Mouse (Mus musculus) ovary, adult 18-20 months (tissue): ENCODE measurements around the gene Tbc1d30.

Experiments
- DNase-seq: peaks from one replicate; pipeline ENCODE4 v3.0.0; 2022; ENCODE audit warnings: low spot score, mixed read lengths

Gene Tbc1d30

DNA sequence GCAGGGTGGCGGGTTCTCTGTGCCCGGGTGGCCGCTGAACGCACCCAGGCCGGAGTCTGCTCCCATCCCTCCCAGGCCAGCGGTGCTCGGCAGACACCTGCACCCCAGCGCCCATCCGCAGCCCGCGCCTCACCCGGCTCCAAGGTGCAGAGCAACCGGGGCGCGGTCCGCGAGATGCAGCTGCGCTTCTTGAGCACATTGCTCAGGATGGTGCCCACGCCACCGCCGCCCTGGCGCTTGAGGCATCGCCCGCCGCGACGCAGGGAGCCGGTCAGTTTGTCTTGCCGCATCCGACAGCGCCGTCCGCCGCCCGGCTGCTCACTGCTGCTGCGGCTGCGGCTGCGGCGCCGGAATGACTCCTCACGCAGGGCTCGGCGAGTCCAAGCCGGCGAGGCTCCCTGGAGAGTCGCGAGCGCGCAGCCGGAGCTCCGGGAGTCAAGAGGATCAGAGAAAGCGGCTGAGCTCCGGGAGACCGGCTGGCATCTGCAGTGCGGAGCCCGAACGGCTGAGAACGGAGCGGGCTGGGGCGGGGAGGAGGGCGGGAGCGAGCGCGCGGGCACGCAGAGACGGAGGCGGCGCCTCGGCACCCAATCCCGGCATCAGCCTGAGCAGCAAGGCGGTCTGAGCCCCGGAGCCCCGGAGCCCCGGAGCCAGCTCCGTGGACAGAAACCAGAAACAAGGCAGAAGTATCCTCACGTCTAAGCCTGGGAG is 40.4 kb downstream of the Tbc1d30 start:
- peak; percentile 31 for DNase-seq

DNA sequence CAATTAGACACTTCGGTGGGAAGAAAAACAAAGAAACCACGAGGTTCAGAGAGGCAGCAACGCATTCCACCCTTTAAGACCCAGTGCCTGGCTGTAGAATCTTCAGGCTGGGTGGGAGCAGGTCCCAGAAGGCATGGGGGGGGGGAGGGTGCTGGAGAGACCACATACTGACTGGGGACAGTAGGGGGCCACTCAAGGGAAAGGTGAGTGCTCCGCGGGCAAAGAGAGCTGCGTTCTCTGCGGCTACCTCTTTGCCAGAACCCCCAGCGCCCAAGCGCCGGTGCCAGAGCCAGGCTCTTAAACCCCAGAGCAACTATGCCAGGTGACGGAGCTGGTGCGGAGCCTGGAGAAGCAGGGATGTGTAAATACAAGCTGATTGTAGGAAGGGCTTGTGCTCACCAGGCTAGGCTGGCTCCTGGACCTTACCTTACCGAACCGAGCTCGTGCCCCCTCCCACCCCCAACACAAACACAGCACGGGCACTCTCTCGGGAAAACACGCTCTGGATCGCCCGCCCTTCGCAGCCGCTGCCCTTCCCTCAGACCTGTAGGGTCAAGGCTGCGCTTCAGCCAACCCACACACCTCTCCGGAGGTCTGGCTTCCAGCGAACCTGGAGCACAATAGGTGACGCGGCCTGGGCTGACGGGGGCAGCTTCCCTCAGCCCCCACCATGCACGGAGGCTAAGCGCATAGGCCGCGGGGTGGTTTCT is 41.1 kb downstream of the Tbc1d30 start:
- no peak for DNase-seq

DNA sequence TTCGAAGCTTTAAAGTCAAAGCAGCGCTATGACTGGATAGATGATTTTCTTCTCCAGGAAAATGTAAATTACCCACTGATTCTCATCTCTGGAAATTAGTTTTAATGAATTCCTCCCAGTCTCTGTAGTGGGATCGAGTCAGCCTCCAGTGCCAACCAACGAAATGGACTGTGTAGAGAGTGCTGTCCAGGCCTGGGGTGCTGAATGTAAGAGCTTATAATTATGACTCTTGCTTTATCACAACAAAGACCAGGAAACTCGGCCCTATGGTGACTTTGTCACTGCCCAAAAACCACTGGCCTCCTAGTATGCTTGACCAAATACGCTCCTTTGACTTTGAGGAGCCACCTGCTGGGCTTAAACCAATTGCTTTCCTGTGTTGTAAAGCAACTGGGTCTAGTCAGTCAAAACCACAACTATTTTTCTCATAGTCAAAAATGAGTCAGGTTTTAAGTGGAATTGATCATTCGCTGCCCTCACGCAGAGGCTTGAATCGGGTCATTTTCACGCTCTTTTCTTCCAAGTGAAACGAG is 41.9 kb downstream of the Tbc1d30 start:
- no peak for DNase-seq

DNA sequence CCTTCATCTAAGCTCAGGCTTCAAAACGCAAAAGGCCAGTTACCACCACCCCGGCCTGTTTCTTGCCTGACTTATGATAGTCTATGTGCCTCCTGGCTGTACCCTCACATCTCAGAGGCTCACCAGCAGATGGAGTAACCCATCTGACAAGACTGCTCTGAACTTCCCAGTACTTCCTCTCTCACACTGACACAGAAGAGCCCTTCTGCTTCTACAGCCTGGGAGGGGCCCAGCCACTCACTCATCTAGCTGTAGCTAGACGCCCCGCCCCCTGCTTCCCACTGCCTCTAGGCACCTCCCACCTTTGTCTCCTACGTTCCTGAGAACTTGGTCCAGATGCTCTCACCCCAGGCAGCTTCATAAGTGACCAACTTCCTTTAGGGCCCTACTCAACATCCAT is 45.6 kb downstream of the Tbc1d30 start:
- no peak for DNase-seq

DNA sequence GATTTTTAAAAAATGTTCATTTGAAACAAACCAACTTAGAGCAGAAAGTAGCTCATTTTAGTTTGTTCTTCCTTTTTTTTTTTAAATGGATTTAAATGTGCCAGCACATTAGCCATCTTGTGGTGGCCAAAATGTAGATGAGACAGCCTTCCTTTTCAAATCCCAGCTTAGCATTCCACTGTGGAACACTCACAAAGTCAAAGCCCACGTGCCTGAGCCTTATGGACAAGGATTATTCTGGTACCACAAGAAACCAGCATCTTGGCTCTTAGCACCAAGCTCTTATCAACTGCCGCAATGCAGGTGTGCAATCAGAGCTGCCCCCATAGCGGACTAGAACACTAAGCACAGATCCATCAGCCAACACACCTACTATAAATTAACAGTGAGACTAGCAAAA is 47.5 kb downstream of the Tbc1d30 start:
- DNase-seq = no peak

DNA sequence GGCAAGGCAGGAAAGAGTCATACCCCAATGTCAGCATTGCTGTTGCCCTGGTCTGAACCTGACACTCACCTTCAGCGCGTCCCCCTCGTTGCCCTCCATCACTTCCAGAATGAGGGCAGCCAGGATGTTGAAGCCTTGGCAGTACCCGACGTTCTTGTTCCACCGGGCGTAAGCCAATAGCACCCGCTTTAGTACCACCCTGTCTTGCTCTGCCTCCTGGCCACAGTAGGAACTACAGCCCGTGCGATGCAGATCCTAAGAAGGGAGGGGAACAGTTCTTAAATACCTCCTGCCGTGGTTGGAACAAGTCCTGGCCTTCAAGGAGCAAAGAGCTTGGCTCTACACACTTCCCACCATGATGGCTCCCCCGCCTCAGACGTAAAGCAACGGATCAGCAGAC is 49.2 kb downstream of the Tbc1d30 start:
- DNase-seq = no peak

DNA sequence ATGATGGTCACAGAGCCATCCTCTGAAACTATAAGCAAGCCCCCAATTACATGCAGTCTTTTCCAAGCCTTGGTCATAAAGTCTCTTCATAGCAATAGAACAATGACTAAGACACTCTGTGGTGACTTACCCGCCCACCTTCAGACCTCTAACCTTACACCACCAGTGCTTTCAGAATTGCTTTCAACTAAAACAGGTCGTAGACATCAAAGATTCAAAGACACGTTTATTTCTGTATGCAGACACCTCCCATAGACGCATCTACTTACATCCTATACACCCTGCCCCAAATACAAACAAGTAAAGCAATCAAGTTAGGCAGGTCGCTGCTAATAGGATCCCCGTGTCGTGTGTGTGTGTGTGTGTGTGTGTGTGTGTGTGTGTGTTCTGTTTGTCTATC is 50.4 kb downstream of the Tbc1d30 start:
- DNase-seq = no peak

DNA sequence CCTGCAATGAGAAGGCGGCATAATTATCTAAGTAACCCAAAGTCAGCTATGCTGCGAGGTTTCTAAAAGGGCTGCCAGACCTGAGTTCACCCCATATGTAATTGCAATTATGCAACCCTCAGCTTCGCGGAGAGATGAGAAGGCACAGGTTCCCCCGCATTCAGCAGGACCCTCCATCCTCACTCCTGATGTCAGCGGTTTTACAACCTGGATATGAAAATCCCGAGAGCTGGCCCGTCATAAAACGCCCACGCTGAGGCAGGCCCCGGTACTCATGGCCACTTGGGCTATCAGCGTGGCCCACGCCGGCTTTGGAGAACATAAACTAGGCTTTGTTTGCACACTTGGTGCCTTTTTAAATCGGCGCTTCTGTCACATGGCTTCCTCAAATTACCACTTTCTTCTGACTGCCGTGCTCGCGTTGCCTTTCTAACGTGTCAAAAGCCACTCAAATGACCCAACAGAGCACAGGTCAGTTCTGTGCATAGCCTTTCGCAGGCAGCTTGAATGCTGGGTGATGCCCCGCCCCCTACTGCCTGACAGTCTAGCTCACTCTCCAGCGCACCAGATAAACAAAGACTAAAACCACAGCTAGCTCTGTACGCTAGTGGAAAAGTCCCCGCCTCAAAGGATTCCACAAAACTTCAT is 53.9 kb downstream of the Tbc1d30 start:
- DNase-seq = no peak

DNA sequence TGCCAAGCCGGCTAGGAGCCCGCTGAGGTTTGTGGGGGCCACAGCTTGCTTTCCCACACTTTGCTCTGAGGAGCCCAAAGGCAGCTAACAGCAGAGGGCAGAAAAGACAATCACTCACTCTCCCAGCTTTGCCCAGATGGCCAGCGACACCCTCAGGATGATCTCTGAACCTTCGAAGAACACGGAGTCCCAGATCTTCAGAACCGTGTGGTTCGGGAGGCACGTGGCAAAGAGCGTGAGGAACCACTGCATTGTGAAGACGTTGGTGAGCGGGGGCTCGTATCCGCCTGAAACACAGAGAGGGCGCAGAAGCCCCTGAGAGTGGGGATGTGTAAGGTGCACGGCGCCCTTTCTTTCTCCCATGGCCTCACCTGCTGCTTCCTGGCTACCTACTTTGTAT is 56.6 kb downstream of the Tbc1d30 start:
- no peak for DNase-seq

DNA sequence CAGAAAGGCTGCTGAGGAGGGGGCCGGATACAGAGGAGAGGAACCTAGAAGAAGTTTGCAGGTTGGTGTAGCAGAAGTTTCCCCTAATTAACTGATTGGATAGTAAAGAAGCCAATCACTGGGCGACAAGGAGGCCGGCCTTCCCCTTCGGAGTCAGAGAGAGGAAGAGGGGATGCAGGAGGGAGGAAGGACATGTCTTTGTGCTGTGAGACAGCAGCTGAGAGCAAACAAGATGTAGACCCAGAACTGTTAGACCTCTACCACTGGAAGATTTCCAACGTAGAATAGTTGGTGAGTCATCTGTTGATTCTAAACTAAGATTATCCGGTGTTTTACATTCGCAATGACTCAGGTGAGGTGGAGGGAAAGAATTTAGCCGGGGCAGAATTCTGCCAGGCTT is 57.2 kb downstream of the Tbc1d30 start:
- DNase-seq = no peak

DNA sequence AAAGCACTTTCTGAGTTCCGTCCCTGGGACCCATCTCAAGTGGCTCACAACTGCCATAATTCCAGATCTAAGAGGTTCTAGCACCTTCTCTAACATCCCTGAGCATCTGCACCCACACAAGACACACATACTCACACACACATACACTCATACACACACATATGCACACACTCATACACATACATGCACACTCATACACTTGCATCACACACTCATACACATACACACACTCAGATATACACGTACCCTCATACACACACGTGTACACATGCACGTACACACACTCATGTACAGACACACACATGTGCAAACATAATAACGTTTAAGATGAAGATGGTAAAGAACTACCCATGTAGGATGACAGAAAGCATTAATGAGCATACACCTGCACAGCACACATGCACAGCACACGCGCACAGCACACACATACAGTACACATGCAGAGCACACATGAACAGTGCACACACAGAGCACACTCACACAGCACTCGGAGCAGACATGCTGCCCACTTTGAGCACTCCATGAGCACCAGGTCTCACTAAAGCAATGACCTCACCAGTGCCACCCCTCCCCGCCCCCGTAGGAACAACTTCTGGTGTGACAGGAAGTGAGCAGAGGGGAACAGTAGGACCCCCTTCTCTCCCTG is 59.7 kb downstream of the Tbc1d30 start:
- DNase-seq = no peak

DNA sequence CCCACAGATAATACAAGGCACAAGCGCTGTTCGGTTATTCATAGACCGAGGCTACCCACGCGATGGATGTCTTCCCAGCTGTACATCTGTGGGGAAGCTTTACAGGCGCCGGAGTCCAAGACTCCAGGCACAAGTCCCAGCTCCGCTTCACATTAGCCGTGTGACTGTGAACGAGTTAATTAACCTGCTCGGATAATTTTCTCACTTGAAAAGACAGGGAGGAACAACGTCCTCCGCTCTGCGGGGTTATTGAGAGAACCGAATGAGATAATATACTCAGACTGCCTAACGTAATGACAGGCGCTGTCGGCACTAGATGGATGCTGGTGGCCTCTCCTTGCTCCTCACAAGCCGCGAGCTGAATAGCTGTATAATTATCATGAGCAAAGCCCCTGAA is 60.4 kb downstream of the Tbc1d30 start:
- DNase-seq = no peak

DNA sequence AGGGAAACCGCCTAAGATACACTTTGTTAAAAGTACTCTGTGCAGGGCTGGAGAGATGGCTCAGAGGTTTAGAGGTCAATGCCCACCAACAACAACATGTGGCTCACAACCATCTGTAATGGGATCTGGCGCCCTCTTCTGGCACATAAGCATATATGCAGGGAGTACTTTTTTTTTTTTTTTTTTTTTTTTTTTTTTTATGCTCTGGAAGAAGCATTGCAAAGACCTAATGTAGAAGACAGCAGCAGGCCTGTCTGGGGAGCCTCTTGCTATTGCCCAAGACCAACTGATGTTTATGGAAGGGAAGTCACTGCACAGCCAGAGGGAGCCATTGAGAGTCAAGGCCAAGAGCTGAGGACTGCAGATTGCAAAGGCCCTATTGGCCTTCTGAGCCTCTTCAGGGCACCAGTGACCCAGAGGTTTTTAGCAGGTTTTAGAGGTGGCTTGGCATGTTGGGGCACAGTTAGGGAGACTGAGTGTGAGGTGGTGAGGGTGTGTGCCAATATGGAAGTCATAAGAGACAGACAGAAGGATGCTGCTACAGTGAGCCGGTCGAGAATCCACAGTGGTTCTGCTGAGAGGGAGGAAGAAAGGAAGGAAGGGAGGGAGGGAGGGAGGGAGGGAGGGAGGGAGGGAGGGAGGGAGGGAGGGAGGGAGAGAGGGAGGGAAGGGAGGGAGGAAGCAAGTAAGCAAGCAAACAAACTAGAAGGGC is 61.0 kb downstream of the Tbc1d30 start:
- DNase-seq = no peak

DNA sequence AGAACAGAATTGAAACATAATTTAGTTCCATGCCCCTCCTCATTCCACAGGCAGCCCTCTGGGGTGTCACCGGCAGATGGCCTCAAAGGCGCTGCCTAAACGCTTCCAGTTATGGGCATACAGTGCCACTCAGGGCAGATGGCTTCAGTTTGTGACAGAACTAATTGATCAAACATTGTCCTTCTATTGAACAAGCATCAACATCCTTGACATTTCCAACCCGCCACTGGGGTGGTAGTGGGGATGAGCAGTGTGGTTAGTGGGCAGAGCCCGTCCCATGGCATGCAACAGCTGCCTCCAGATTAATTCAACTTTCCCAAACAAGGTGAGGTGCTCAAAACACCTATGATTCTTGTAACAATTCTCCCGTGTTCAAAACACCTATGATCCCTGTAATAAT is 68.2 kb downstream of the Tbc1d30 start:
- DNase-seq = no peak

DNA sequence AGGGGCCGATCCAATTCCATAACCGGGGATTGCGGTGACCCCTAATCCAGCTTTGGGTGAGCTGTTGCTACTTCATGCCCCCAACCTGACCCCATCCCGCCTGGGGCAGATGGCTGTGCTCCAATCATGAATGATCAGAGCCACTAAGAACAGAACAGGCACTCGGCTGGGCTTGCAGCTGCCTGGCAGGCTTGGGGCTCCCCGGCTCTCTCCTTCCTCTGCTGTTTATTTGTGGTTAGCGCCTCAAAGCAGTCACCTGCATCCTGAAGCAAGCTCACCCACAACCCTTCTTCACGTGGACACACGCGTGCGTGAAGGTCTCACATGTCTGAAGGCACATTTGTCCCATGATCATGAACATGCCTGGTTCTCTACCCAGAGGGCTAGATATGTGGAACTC is 68.6 kb downstream of the Tbc1d30 start:
- DNase-seq = no peak

DNA sequence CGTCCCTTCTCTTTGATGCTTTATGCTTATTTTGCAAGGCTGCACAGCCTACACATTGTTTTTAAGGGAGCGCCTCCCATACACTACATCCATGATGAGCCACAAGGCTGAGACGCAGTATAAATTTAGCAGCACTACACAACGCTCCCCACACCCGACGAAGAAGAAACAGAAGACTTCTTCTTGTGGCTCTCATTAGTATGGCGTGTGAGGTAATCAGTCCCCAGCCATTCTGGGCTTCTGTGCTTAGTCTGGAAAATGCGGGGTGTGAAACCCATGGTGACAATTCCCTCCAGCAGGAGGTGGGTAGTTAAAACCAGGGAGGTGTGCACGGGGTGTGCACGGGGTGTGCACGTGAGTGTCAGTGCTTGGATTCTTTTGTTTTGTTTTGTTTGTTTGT is 70.1 kb downstream of the Tbc1d30 start:
- no peak for DNase-seq

DNA sequence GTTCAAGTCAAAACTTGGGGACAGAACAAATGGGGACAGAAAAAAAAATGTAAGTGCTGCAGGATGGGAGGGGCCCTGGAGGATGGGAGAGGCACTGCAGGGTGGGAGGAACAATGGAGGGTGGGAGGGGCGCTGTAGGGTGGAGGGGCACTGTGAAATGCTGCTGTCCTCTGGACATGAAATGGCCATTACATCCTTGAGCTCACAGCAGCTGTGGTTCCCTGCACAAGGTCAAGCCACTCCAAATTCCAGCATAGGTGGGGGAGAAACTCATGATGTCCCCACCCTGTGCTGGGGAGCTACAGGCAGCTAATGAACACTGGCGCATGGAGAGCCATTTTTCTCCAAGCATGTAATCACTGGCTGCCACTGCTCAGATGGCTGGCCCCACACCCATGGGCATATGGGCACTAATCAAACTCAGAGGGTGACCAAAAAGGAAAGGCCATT is 74.0 kb downstream of the Tbc1d30 start:
- DNase-seq = no peak

DNA sequence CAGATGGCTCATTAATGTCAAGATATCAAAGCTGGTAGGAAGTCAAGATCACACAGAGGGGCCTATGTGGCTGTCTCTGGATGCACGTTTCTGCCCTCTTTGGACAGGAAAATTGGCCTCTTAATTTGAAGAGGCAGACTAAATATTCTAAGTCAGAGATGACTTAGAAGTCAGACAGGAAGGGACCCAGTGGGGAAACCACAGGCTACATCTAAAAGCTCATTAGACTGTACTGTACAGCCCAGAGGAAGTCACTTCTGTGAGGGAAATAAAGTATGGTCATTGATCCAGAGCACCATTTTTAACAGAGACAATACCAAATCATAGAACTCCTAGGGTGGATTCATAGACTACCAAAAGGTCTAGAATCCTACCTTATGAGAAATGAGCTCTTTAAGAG is 76.1 kb downstream of the Tbc1d30 start:
- DNase-seq = no peak

DNA sequence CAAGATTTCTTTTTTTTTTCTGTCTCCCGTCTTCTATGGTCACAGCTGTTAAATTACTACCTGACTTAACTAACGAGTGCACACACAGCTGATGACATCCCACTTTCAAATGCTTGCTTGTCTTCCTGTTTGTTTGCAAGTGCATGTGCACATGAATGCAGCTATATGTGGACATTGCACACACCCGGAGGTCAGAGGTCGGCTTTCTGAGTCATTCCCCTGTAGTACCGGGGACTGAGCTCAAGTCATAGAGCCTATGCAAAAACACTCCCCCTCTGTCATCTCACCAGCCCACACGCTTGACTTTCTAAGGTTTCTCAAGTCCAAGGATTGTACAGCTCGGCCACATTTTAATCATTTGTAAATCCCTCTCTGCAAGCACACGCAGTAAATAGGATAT is 80.1 kb downstream of the Tbc1d30 start:
- no peak for DNase-seq

DNA sequence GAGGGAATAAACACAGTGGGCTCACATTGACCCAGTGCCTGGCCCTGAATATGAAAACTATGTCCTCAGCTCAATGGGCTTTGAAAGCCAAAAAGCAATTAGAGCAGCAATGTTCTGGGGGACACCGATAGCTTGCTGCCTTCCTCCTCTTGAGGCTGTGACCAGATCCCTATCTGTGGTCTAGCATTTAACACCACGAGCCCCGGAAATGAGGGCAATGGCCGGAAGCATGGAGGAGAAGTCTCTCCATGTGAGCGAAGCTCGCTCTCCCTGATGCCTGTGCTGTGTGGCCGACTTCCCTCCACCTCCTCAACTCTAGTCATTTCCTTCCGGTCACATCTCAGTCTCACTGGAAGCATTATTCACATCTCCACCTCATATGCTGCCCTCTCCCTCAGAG is 82.3 kb downstream of the Tbc1d30 start:
- DNase-seq = no peak

DNA sequence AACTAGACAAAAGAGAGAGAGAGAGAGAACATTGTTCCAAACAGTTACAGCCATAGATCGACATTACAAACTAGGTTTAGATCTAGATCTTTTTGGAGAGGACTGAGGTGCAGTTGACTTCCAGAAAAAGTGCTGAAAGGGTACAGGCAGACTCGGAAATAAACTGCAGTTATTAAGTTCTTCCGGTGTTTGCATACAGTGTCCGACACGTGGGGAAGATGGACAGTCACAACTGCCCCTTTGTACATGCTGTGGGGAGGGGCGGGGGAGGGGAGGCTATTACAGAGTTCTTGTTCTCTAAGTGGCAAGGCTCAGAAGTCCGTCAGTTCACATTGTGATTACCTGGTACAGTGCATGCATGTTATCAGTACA is 86.9 kb downstream of the Tbc1d30 start:
- no peak for DNase-seq
